Mouse (Mus musculus): Measurements from ENCODE around the gene Tpst2. TPM values are rescaled to one million over a fixed set of nuclear protein-coding genes. Genes with fewer than 3 reads are reported as not detected.
"Not testable (repeated sequence)": the region's sequence is repeated elsewhere in the genome, so short reads cannot be mapped to it uniquely, and the experiment has no call there.

Tpst2 gene
- polyA plus RNA-seq, 1 experiment from 2014 or later: 32.3 TPM

- H3K4me2 ChIP-seq (replicated peaks; ENCODE audit: low read depth, low read length): no peak overlapping the region
- H3K27ac ChIP-seq (ENCODE audit: low read depth, low read length): no peak overlapping the region
- DNase-seq (ENCODE audit: low spot score): no peak
- H3K4me1 ChIP-seq (replicated peaks; ENCODE audit: control insufficient read depth, insufficient read depth, low read length): no peaks in the 10 kb centered on the region
- H3K36me3 ChIP-seq (ENCODE audit: control insufficient read depth, insufficient read depth, low read length): no peaks in the 10 kb centered on the region
- 89% methylated on average over 4 of the region's 4 CpGs for WGBS
- no peak for ATAC-seq (ENCODE audit: low FRiP score)
- H3K27me3 ChIP-seq (ENCODE audit: control insufficient read depth, insufficient read depth, low read length): no peaks in the 10 kb centered on the region
- H3K9ac ChIP-seq (ENCODE audit: low read depth, low read length): no peak overlapping the region
- no peak overlapping the region for H3K4me3 ChIP-seq (ENCODE audit: low read depth, low read length)
- H3K9me3 ChIP-seq (ENCODE audit: control insufficient read depth, low read length): no peaks in the 10 kb centered on the region
These were observed 25.2 kb downstream of the Tpst2 start for GRCm38 (mm10) chr5:112301694-112302093.

- WGBS: 90% methylated on average over 5 of the region's 5 CpGs
- Histone ChIP-seq H3K9ac (ENCODE audit: low read depth, low read length) (no peak overlapping the region), H3K36me3 (ENCODE audit: control insufficient read depth, insufficient read depth, low read length) (no peaks in the 10 kb centered on the region), H3K9me3 (ENCODE audit: control insufficient read depth, low read length) (no peaks in the 10 kb centered on the region), H3K4me3 (ENCODE audit: low read depth, low read length) (no peak overlapping the region), H3K27ac (ENCODE audit: low read depth, low read length) (no peak overlapping the region), H3K4me1 (replicated peaks; ENCODE audit: control insufficient read depth, insufficient read depth, low read length) (no peaks in the 10 kb centered on the region), H3K4me2 (replicated peaks; ENCODE audit: low read depth, low read length) (no peak overlapping the region), H3K27me3 (ENCODE audit: control insufficient read depth, insufficient read depth, low read length) (no peaks in the 10 kb centered on the region)
- DNase-seq (ENCODE audit: low spot score) (no peak), ATAC-seq (ENCODE audit: low FRiP score) (no peak)
These were observed 25.8 kb downstream of the Tpst2 start for GRCm38 (mm10) chr5:112302310-112302709.

GRCm38 (mm10) chr5:112305842-112306241 is 29.4 kb downstream of the Tpst2 start:
- Histone ChIP-seq H3K27me3 (ENCODE audit: control insufficient read depth, insufficient read depth, low read length) (no peaks in the 10 kb centered on the region), H3K9me3 (ENCODE audit: control insufficient read depth, low read length) (no peaks in the 10 kb centered on the region), H3K4me2 (replicated peaks; ENCODE audit: low read depth, low read length) (no peak overlapping the region), H3K4me1 (replicated peaks; ENCODE audit: control insufficient read depth, insufficient read depth, low read length) (no peaks in the 10 kb centered on the region), H3K9ac (ENCODE audit: low read depth, low read length) (no peak overlapping the region), H3K27ac (ENCODE audit: low read depth, low read length) (no peak overlapping the region), H3K4me3 (ENCODE audit: low read depth, low read length) (no peak overlapping the region), H3K36me3 (ENCODE audit: control insufficient read depth, insufficient read depth, low read length) (no peaks in the 10 kb centered on the region)
- ATAC-seq (ENCODE audit: low FRiP score): no peak
- no peak for DNase-seq (ENCODE audit: low spot score)
- WGBS: 64% methylated on average over 5 of the region's 5 CpGs

- Histone ChIP-seq H3K9me3 (ENCODE audit: control insufficient read depth, low read length) (no peaks in the 10 kb centered on the region), H3K27ac (ENCODE audit: low read depth, low read length) (no peak overlapping the region), H3K4me1 (replicated peaks; ENCODE audit: control insufficient read depth, insufficient read depth, low read length) (no peaks in the 10 kb centered on the region), H3K9ac (ENCODE audit: low read depth, low read length) (no peak overlapping the region), H3K4me3 (ENCODE audit: low read depth, low read length) (no peak overlapping the region), H3K4me2 (replicated peaks; ENCODE audit: low read depth, low read length) (no peak overlapping the region), H3K27me3 (ENCODE audit: control insufficient read depth, insufficient read depth, low read length) (no peaks in the 10 kb centered on the region), H3K36me3 (ENCODE audit: control insufficient read depth, insufficient read depth, low read length) (0 out of 2 replicates have a peak, but pooled peaks cover 3% of the 10 kb centered on the region)
- DNase-seq (ENCODE audit: low spot score): no peak
- WGBS: 59% methylated on average over 11 of the region's 11 CpGs
- ATAC-seq (ENCODE audit: low FRiP score): no peak
These were observed 36.9 kb downstream of the Tpst2 start for GRCm38 (mm10) chr5:112313222-112313885.

GRCm38 (mm10) chr5:112316468-112316867 is 40.0 kb downstream of the Tpst2 start:
- WGBS: 84% methylated on average over 5 of the region's 5 CpGs
- H3K4me1 ChIP-seq (replicated peaks; ENCODE audit: control insufficient read depth, insufficient read depth, low read length): no peaks in the 10 kb centered on the region

GRCm38 (mm10) chr5:112317328-112317727 is 40.8 kb downstream of the Tpst2 start:
- no peak for ATAC-seq (ENCODE audit: low FRiP score)
- DNase-seq (ENCODE audit: low spot score): no peak
- Histone ChIP-seq H3K9ac (ENCODE audit: low read depth, low read length) (no peak overlapping the region), H3K36me3 (ENCODE audit: control insufficient read depth, insufficient read depth, low read length) (0 out of 2 replicates have a peak, but pooled peaks cover 3% of the 10 kb centered on the region), H3K9me3 (ENCODE audit: control insufficient read depth, low read length) (no peaks in the 10 kb centered on the region), H3K4me3 (ENCODE audit: low read depth, low read length) (no peak overlapping the region), H3K4me1 (replicated peaks; ENCODE audit: control insufficient read depth, insufficient read depth, low read length) (no peaks in the 10 kb centered on the region), H3K4me2 (replicated peaks; ENCODE audit: low read depth, low read length) (no peak overlapping the region), H3K27me3 (ENCODE audit: control insufficient read depth, insufficient read depth, low read length) (no peaks in the 10 kb centered on the region), H3K27ac (ENCODE audit: low read depth, low read length) (no peak overlapping the region)
- whole genome bisulfite sequencing: 59% methylated on average over 5 of the region's 5 CpGs

More at GRCm38 (mm10) chr5:112316468-112316867, 40.0 kb downstream of the Tpst2 start:
- Histone ChIP-seq H3K27ac (ENCODE audit: low read depth, low read length) (no peak overlapping the region), H3K4me3 (ENCODE audit: low read depth, low read length) (no peak overlapping the region), H3K27me3 (ENCODE audit: control insufficient read depth, insufficient read depth, low read length) (no peaks in the 10 kb centered on the region), H3K9ac (ENCODE audit: low read depth, low read length) (no peak overlapping the region), H3K4me2 (replicated peaks; ENCODE audit: low read depth, low read length) (no peak overlapping the region), H3K9me3 (ENCODE audit: control insufficient read depth, low read length) (no peaks in the 10 kb centered on the region), H3K36me3 (ENCODE audit: control insufficient read depth, insufficient read depth, low read length) (0 out of 2 replicates have a peak, but pooled peaks cover 3% of the 10 kb centered on the region)
- DNase-seq (ENCODE audit: low spot score) (no peak), ATAC-seq (ENCODE audit: low FRiP score) (no peak)

GRCm38 (mm10) chr5:112319343-112319742 is 42.9 kb downstream of the Tpst2 start:
- not testable (repeated sequence) for H3K4me1 ChIP-seq (replicated peaks; ENCODE audit: control insufficient read depth, insufficient read depth, low read length); H3K36me3 ChIP-seq (ENCODE audit: control insufficient read depth, insufficient read depth, low read length); H3K4me3 ChIP-seq (ENCODE audit: low read depth, low read length); H3K4me2 ChIP-seq (replicated peaks; ENCODE audit: low read depth, low read length); DNase-seq (ENCODE audit: low spot score); H3K9me3 ChIP-seq (ENCODE audit: control insufficient read depth, low read length); H3K27me3 ChIP-seq (ENCODE audit: control insufficient read depth, insufficient read depth, low read length); H3K27ac ChIP-seq (ENCODE audit: low read depth, low read length); H3K9ac ChIP-seq (ENCODE audit: low read depth, low read length); ATAC-seq (ENCODE audit: low FRiP score)
- WGBS: 73% methylated on average over 2 of the region's 2 CpGs

GRCm38 (mm10) chr5:112320379-112320778 is 43.9 kb downstream of the Tpst2 start:
- Histone ChIP-seq H3K9me3 (ENCODE audit: control insufficient read depth, low read length) (no peaks in the 10 kb centered on the region), H3K27ac (ENCODE audit: low read depth, low read length) (no peak overlapping the region), H3K4me1 (replicated peaks; ENCODE audit: control insufficient read depth, insufficient read depth, low read length) (no peaks in the 10 kb centered on the region), H3K27me3 (ENCODE audit: control insufficient read depth, insufficient read depth, low read length) (no peaks in the 10 kb centered on the region), H3K9ac (ENCODE audit: low read depth, low read length) (no peak overlapping the region), H3K36me3 (ENCODE audit: control insufficient read depth, insufficient read depth, low read length) (0 out of 2 replicates have a peak, but pooled peaks cover under 1% of the 10 kb centered on the region), H3K4me2 (replicated peaks; ENCODE audit: low read depth, low read length) (no peak overlapping the region), H3K4me3 (ENCODE audit: low read depth, low read length) (no peak overlapping the region)
- no peak for ATAC-seq (ENCODE audit: low FRiP score)
- no peak for DNase-seq (ENCODE audit: low spot score)
- WGBS: 77% methylated on average over 5 of the region's 5 CpGs

- Histone ChIP-seq H3K4me3 (ENCODE audit: low read depth, low read length) (no peak overlapping the region), H3K27ac (ENCODE audit: low read depth, low read length) (no peak overlapping the region), H3K9ac (ENCODE audit: low read depth, low read length) (no peak overlapping the region), H3K36me3 (ENCODE audit: control insufficient read depth, insufficient read depth, low read length) (no peaks in the 10 kb centered on the region), H3K4me1 (replicated peaks; ENCODE audit: control insufficient read depth, insufficient read depth, low read length) (no peaks in the 10 kb centered on the region), H3K9me3 (ENCODE audit: control insufficient read depth, low read length) (no peaks in the 10 kb centered on the region), H3K4me2 (replicated peaks; ENCODE audit: low read depth, low read length) (no peak overlapping the region), H3K27me3 (ENCODE audit: control insufficient read depth, insufficient read depth, low read length) (no peaks in the 10 kb centered on the region)
- WGBS: 81% methylated on average over 6 of the region's 6 CpGs
- no peak for ATAC-seq (ENCODE audit: low FRiP score)
- no peak for DNase-seq (ENCODE audit: low spot score)
These were observed 44.4 kb downstream of the Tpst2 start for GRCm38 (mm10) chr5:112320936-112321335.
